Mouse (Mus musculus) erythroid progenitor cell, adult 5-6 weeks (primary cell): ENCODE results near the gene Rtl8a. TPM values are rescaled to one million over a fixed set of nuclear protein-coding genes. Genes with fewer than 3 reads are reported as not detected.
"Not testable (repeated sequence)": the region's sequence is repeated elsewhere in the genome, so short reads cannot be mapped to it uniquely, and the experiment has no call there.

Experiments used
- ATAC-seq: replicated peaks from 2 replicates; pipeline ENCODE4 v1.8.0; 2016; ENCODE audit warnings: moderate number of reproducible peaks, mild to moderate bottlenecking, moderate TSS enrichment, inconsistent platforms; ENCODE audit not compliant: poor library complexity, low FRiP score, severe bottlenecking
- total RNA-seq, 2 experiments: library from RNA; stranded (forward) in 1 of 2; stranded (reverse) in 1 of 2; fragments of 150-400 nt in 1 of 2; fragments of 186-747, 209-891 nt in 1 of 2; gene quantifications; 2 replicates each; pipeline versions ENCODE4 v1.2.3 to v1.2.4; 2015 to 2017; ENCODE audit warnings: low replicate concordance in 2 of 2

Rtl8a gene
- total RNA-seq (2015; ENCODE audit: low replicate concordance), result not detected in 2 replicates
- total RNA-seq (2017; ENCODE audit: low replicate concordance), result not detected in 2 replicates

- not testable (repeated sequence) for ATAC-seq
Observed at GRCm38 (mm10) chrX:53642980-53643961, at the start of gene Rtl8a. Gene Rtl8a (minus strand): TSS chrX:53643682.

GRCm38 (mm10) chrX:53693141-53693540, 49.7 kb upstream of the Rtl8a start:
- ATAC-seq, result no peak

GRCm38 (mm10) chrX:53692065-53692464, 48.6 kb upstream of the Rtl8a start:
- ATAC-seq, result no peak

GRCm38 (mm10) chrX:53684676-53685075, 41.2 kb upstream of the Rtl8a start:
- not testable (repeated sequence) for ATAC-seq

- ATAC-seq, result not testable (repeated sequence)
Observed at GRCm38 (mm10) chrX:53682650-53683049, 39.2 kb upstream of the Rtl8a start.

GRCm38 (mm10) chrX:53676943-53677342, 33.5 kb upstream of the Rtl8a start:
- ATAC-seq, result not testable (repeated sequence)

GRCm38 (mm10) chrX:53670696-53671095, 27.2 kb upstream of the Rtl8a start:
- ATAC-seq, result not testable (repeated sequence)

- no peak for ATAC-seq
Observed at GRCm38 (mm10) chrX:53670294-53670693, 26.8 kb upstream of the Rtl8a start, which contains the start of gene Rtl8b. Gene Rtl8b (minus strand): TSS chrX:53670408.

- ATAC-seq, result not testable (repeated sequence)
Observed at GRCm38 (mm10) chrX:53669557-53670270, 26.2 kb upstream of the Rtl8a start.

GRCm38 (mm10) chrX:53652917-53653316, 9.4 kb upstream of the Rtl8a start:
- not testable (repeated sequence) for ATAC-seq

- no peak for ATAC-seq
Observed at GRCm38 (mm10) chrX:53645885-53646284, 2.4 kb upstream of the Rtl8a start.

GRCm38 (mm10) chrX:53642604-53642979, 890 bp downstream of the Rtl8a start:
- not testable (repeated sequence) for ATAC-seq

- not testable (repeated sequence) for ATAC-seq
Observed at GRCm38 (mm10) chrX:53638107-53638506, 5.4 kb downstream of the Rtl8a start.

GRCm38 (mm10) chrX:53611395-53611794, 32.1 kb downstream of the Rtl8a start:
- ATAC-seq, result not testable (repeated sequence)

- ATAC-seq, result no peak
Observed at GRCm38 (mm10) chrX:53610571-53610970, 32.9 kb downstream of the Rtl8a start.

- ATAC-seq, result not testable (repeated sequence)
Observed at GRCm38 (mm10) chrX:53608879-53609278, 34.6 kb downstream of the Rtl8a start, which contains the start of gene Gm14597. Gene Gm14597 (minus strand): TSS chrX:53608979.

GRCm38 (mm10) chrX:53608122-53608813, 35.2 kb downstream of the Rtl8a start:
- no peak for ATAC-seq

GRCm38 (mm10) chrX:53607242-53608121, 36.0 kb downstream of the Rtl8a start, which contains the start of gene Rtl8c:
Gene Rtl8c (plus strand): TSS chrX:53608032.
- ATAC-seq, result no peak

- ATAC-seq, result not testable (repeated sequence)
Observed at GRCm38 (mm10) chrX:53606176-53606575, 37.3 kb downstream of the Rtl8a start.
